Mouse (Mus musculus) megakaryocyte, embryonic 14.5 days (primary cell): ENCODE measurements at regions not wholly inside any gene's neighbourhood (a gene's known extent, or its start where the extent isn't known, plus 50 kb on each side); places are given as distances from the start of the nearest gene placed in this dataset.

Source experiments
- FLI1 ChIP-seq: IDR thresholded peaks from 2 replicates; pipeline ENCODE4 v1.6.1; 2012; ENCODE audit warnings: low read length, inconsistent platforms, mixed read lengths
- GATA1 ChIP-seq: IDR thresholded peaks from 3 replicates; pipeline ENCODE4 v1.6.1; 2012; ENCODE audit warnings: mixed read lengths, low read length, inconsistent platforms, borderline replicate concordance

DNA sequence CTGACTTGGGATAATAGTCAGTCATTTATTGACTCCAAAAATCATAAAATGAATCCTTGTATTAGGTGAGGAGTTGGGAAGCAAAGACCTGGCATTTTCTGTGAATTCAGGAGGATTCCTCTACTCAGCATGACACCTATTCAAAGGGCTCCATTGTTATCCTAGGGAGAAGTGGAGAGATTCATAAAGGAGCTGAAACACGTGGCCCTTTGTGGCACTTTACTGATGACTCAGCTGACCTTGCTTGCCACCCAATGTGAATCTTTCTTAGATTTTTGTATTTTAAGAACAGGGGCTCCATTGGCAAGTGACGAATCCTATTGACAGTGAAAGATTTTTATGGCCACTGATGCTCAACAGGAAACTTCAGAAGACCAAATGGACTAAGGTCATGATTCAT, 619.2 kb upstream of the Pkn2 start:
- TF ChIP-seq GATA1, result no peak
- TF ChIP-seq FLI1, result no peak
